Mouse (Mus musculus) intestine, postnatal 0 days (tissue): Measurements from ENCODE around the gene Prss32. TPM values are rescaled to one million over a fixed set of nuclear protein-coding genes. Genes with fewer than 3 reads are reported as not detected.

ENCODE experiments used
- ATAC-seq: fragments of 200-750 bp; cut with Nextera tagmentation; 2 replicates; pipeline ENCODE4 v1.8.0; 2017; ENCODE audit warnings: mild to moderate bottlenecking, moderate TSS enrichment, moderate library complexity
- H3K27ac ChIP-seq: fragments of 300-500 bp; sonication (generic); 2 replicates; pipeline ENCODE4 v1.5.1; 2014; ENCODE audit warnings: mild to moderate bottlenecking, low read depth, low read length, moderate library complexity
- H3K27me3 ChIP-seq: fragments of 300-500 bp; sonication (generic); replicated peaks from 2 replicates; pipeline ENCODE4 v1.6.1; 2014; ENCODE audit warnings: low read length, mixed read lengths; ENCODE audit not compliant: control insufficient read depth, insufficient read depth
- H3K36me3 ChIP-seq: fragments of 300-500 bp; sonication (generic); 2 replicates; pipeline ENCODE4 v1.6.1; 2014; ENCODE audit warnings: mild to moderate bottlenecking, moderate library complexity; ENCODE audit not compliant: control insufficient read depth, insufficient read depth
- H3K4me1 ChIP-seq: fragments of 300-500 bp; sonication (generic); replicated peaks from 2 replicates; pipeline ENCODE4 v1.6.1; 2014; ENCODE audit warnings: antibody characterized with exemption, low read length, mixed read lengths; ENCODE audit not compliant: control insufficient read depth, insufficient read depth
- H3K4me2 ChIP-seq: fragments of 300-500 bp; sonication (generic); replicated peaks from 2 replicates; pipeline ENCODE4 v1.6.1; 2014; ENCODE audit warnings: low read depth, mild to moderate bottlenecking, moderate library complexity
- H3K4me3 ChIP-seq: fragments of 300-500 bp; sonication (generic); 2 replicates; pipeline ENCODE4 v1.5.1; 2014; ENCODE audit warnings: low read depth, low read length
- H3K9ac ChIP-seq: fragments of 300-500 bp; sonication (generic); 2 replicates; pipeline ENCODE4 v1.6.1; 2014; ENCODE audit warnings: mild to moderate bottlenecking, low read depth, low read length
- H3K9me3 ChIP-seq: fragments of 300-500 bp; sonication (generic); 2 replicates; pipeline ENCODE4 v1.6.1; 2016; ENCODE audit warnings: mixed run types; ENCODE audit not compliant: control insufficient read depth
- CTCF ChIP-seq: sonication (generic); IDR thresholded peaks from 2 replicates; pipeline ENCODE4 v1.5.1; 2016; ENCODE audit warnings: low read depth, mild to moderate bottlenecking, control low read depth, antibody characterized with exemption, moderate library complexity
- WGBS: fragments of 180-500 bp; shearing (Covaris S2); extraction: QIAGEN DNeasy Blood & Tissue Kit; methylation state at CpG from one replicate; pipeline ENCODE4 v1.1.7; 2014; 5-methylcytosine and 5-hydroxymethylcytosine counted together
- polyA plus RNA-seq: library from polyadenylated mRNA; unstranded; fragments of >200 nt; fragmentation: Nextera tagmentation; extraction: Ambion mirVana; gene quantifications from 2 replicates; pipeline ENCODE4 v1.2.1, GENCODE M21; 2015

Prss32 gene
- polyA plus RNA-seq, 1 experiment from 2014 or later, result 23.1 TPM

- Histone ChIP-seq H3K36me3 (peaks cover 99% of the 10 kb centered on the region), H3K27me3 (no peaks in the 10 kb centered on the region), H3K4me1 (no peaks in the 10 kb centered on the region), H3K9me3 (peaks cover 12% of the 10 kb centered on the region; the same call in 1 of the 2 replicates), H3K27ac (peak overlapping the region; percentile 9; the same call in 1 of the 2 replicates), H3K9ac (no peak overlapping the region), H3K4me3 (no peak overlapping the region), H3K4me2 (no peak overlapping the region)
- WGBS, result 93% methylated on average over 5 of the region's 5 CpGs
- no peak for ATAC-seq
- TF ChIP-seq CTCF, result no peak
These were observed 22.9 kb upstream of the Prss32 start for GRCm38 (mm10) chr17:23820731-23821130.

DNA sequence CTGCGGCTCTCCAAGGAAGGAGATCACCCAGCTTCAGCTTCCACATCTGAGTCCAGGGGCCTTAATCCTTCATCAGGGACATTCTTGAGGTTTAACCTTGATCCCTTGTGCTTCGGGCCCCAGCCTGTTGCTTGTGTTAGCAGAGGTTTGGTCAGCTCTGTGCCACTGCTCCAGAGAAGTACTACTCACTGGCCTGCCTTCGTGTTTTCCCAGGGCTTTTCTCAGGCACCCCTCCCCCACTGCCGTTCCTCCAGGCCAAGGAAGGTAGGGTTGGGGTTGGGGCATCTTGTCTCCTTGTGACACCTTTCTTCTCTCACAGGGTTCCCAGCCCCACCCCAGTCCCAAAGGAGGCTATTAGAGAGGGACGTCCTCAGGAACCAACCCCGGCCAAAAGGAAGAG is 21.6 kb upstream of the Prss32 start:
- Histone ChIP-seq H3K4me3 (no peak overlapping the region), H3K9ac (no peak overlapping the region)
- no peak for TF ChIP-seq CTCF

DNA sequence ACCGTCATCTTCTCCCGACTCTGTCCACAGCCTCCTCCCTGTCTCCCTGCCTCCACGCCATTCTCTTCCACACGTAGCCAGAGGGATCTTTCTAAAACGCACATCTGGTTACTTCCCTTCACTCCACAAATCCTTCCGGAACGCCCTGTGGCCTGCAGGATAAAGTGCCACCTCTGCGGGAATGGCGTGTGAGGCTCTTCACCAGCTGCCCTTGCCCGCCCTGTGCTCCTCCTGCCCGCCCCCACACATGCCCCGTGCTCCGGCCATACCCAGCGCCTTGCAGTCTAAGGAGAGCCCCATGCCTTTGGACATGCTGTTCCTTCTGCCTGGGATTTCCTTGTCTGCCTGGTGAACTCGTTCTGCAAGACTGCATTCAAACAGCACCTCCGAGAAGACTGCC is 20.6 kb upstream of the Prss32 start:
- H3K36me3 ChIP-seq, result peaks cover 90% of the 10 kb centered on the region
- H3K27ac ChIP-seq, result no peak overlapping the region; the same call in 1 of the 2 replicates
- WGBS, result 77% methylated on average over 16 of the region's 16 CpGs
- TF ChIP-seq CTCF, result no peak
- no peak overlapping the region for H3K4me3 ChIP-seq
- ATAC-seq, result no peak
- H3K9ac ChIP-seq, result no peak overlapping the region
- no peaks in the 10 kb centered on the region; the same call in none of the 2 replicates for H3K4me1 ChIP-seq
- no peak overlapping the region for H3K4me2 ChIP-seq
- H3K9me3 ChIP-seq, result peaks cover 11% of the 10 kb centered on the region; the same call in 1 of the 2 replicates
- H3K27me3 ChIP-seq, result no peaks in the 10 kb centered on the region

More for the DNA sequence above, 21.6 kb upstream of the Prss32 start:
- Histone ChIP-seq H3K27me3 (no peaks in the 10 kb centered on the region), H3K4me1 (no peaks in the 10 kb centered on the region; the same call in 1 of the 2 replicates), H3K36me3 (peaks cover 99% of the 10 kb centered on the region), H3K9me3 (peaks cover 12% of the 10 kb centered on the region; the same call in 1 of the 2 replicates), H3K4me2 (no peak overlapping the region), H3K27ac (peak overlapping the region; percentile 35; the same call in 1 of the 2 replicates)
- WGBS, result 69% methylated on average over 6 of the region's 6 CpGs
- ATAC-seq, result no peak

GRCm38 (mm10) chr17:23823614-23824013 is 20.0 kb upstream of the Prss32 start:
- no peak for TF ChIP-seq CTCF
- H3K4me3 ChIP-seq, result no peak overlapping the region
- no peak overlapping the region for H3K4me2 ChIP-seq
- peaks cover 84% of the 10 kb centered on the region for H3K36me3 ChIP-seq
- no peaks in the 10 kb centered on the region for H3K27me3 ChIP-seq
- no peak for ATAC-seq
- H3K4me1 ChIP-seq, result no peaks in the 10 kb centered on the region; the same call in none of the 2 replicates
- no peak overlapping the region; the same call in 1 of the 2 replicates for H3K27ac ChIP-seq
- no peak overlapping the region for H3K9ac ChIP-seq
- H3K9me3 ChIP-seq, result peaks cover 6% of the 10 kb centered on the region; the same call in 1 of the 2 replicates
- WGBS, result 87% methylated on average over 12 of the region's 12 CpGs

- Histone ChIP-seq H3K9me3 (no peaks in the 10 kb centered on the region), H3K4me3 (no peak overlapping the region), H3K4me2 (no peak overlapping the region), H3K4me1 (no peaks in the 10 kb centered on the region; the same call in none of the 2 replicates), H3K36me3 (peaks cover 64% of the 10 kb centered on the region), H3K27ac (peak overlapping the region; percentile 21; the same call in 1 of the 2 replicates), H3K27me3 (no peaks in the 10 kb centered on the region), H3K9ac (no peak overlapping the region)
- TF ChIP-seq CTCF, result no peak
- 72% methylated on average over 4 of the region's 4 CpGs for WGBS
- no peak for ATAC-seq
These were observed 18.1 kb upstream of the Prss32 start for GRCm38 (mm10) chr17:23825591-23825990.

DNA sequence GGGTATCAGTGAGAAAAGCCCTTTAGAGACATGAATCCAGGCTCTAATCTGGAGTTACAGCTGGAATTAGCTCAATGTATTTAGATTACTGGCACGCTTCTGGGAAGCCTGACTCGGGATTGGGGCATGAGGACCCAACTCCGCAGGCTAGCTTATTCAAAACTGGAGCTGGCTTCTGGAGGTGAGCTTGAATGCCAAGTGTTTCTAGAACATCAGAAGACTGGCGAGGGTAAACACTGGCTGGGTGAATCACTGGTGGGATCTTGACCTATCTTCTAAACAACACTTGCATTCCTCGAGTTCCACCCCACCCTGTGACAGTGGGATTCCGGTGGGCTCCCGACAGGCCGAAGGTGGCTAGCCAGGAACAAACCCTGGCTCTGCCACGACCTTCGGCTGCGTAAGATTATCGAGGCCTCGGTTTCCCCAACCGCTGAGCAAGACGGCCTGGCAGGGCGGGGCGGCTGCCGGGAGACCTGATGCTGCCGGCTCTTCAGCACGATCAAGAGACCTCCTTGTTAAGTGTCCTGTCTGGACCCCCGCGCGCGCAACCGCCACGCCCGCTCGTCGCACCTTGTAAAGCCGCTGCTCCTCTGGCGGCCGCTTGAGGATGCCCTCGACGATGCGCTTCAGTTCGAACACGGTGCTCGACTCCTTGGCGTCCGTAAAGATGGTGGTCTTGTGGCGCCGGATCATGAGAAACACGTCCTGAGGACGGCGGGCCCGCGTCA is 15.2 kb upstream of the Prss32 start:
- peak; percentile 51 for TF ChIP-seq CTCF
- peak overlapping the region; percentile 69 for H3K9ac ChIP-seq
- no peaks in the 10 kb centered on the region for H3K9me3 ChIP-seq
- H3K4me3 ChIP-seq, result peak overlapping the region; percentile 67
- no peaks in the 10 kb centered on the region; the same call in none of the 2 replicates for H3K4me1 ChIP-seq
- H3K36me3 ChIP-seq, result peaks cover 36% of the 10 kb centered on the region
- ATAC-seq, result peak; percentile 62
- WGBS, result under 1% methylated on average over 45 of the region's 47 CpGs
- H3K4me2 ChIP-seq, result peak overlapping the region; percentile 87
- no peaks in the 10 kb centered on the region for H3K27me3 ChIP-seq
- H3K27ac ChIP-seq, result peak overlapping the region; percentile 79
